Mouse (Mus musculus) kidney, postnatal 25 days (tissue): ENCODE data around the gene Sez6.

Experiments used
- DNase-seq, 2 experiments: peaks; one replicate each; pipeline ENCODE4 v3.0.0; 2021; ENCODE audit warnings: mixed read lengths in 2 of 2

The Sez6 gene

GRCm38 (mm10) chr11:77906097-77906687 lies 24.4 kb upstream of the Sez6 start:
- peak in 1 of 2 experiments; percentile 24 for DNase-seq

DNA sequence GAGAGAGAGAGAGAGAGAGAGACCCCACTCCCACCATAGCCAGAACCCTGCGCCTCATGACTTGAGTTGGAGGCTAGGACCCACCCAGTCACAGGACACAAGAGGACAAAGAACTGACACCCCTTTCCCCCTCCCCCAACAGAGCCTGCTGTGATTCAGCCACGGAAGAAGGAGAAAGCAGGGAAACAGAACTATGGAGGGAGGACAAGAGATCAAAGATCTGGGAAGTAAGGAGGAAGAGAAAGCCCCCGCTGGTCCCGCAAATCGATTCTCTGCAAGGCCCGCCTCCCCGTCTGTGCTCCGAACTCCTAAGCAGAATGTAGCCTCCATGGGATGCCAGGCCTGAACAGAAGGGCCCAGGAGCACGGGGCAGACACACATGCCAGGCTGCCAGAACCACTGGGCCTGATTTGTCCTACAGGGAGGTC lies 23.8 kb upstream of the Sez6 start:
- DNase-seq: no peak

- DNase-seq: no peak
Measured at GRCm38 (mm10) chr11:77908468-77908867, 22.1 kb upstream of the Sez6 start.

DNA sequence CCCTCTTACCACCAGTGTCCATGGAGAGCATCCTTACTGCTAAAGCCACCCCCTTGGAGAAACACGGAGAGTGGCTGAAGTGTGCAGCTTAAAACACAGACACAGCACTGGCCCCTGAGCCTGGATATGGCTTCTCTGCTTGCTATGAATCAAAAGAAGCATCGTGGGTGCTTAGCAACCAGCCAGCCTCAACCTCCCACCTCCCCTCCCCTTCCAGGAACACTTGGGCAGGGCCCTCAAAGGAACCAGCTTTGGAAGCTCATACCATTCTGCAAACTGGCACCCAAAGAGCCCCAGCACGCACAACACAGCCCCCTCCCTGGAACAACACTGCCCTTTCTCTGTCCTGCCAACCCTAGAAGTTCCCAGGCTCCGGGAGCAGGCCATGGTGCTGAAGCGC lies 21.2 kb upstream of the Sez6 start:
- no peak for DNase-seq

DNA sequence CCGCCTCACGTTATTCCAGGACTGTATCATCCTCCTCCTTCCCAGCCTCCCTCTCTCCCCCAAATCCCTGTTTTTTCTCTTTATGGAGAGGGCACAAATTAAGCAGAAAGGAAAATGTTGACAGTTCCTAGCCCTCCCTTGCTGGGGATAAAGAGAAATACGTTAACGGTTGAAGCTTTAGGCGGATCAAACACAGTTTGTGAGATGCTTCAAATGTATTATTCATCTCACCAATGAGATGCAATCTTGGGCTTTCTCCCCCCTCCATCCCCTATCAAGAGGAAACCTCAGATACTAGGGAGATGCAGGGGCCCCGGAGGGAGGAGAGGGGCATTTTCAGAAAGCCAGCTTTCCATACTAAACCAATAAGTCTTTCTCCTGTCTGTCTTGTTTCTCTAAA lies 20.8 kb upstream of the Sez6 start:
- no peak for DNase-seq

DNA sequence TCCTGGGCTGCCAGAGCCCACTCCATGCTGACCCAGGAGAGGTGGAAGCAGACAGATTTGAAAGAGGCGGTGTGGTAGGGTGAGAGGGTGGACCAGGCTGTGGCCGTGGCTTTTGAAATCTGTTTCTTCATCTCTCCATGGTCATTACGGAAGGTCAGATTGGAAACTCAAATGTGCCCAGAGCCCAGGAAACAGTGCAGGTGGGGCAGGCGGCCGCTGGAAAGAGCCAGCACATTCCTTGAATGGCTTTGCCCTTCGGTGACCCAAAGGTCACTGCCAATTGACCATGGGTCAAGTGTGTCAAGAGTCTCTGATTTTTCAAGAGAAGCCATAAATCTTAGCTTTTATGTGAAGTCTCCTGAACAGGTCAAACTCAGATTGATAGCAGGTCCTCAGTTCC lies 17.1 kb upstream of the Sez6 start:
- DNase-seq: peak in 1 of 2 experiments; percentile 51

DNA sequence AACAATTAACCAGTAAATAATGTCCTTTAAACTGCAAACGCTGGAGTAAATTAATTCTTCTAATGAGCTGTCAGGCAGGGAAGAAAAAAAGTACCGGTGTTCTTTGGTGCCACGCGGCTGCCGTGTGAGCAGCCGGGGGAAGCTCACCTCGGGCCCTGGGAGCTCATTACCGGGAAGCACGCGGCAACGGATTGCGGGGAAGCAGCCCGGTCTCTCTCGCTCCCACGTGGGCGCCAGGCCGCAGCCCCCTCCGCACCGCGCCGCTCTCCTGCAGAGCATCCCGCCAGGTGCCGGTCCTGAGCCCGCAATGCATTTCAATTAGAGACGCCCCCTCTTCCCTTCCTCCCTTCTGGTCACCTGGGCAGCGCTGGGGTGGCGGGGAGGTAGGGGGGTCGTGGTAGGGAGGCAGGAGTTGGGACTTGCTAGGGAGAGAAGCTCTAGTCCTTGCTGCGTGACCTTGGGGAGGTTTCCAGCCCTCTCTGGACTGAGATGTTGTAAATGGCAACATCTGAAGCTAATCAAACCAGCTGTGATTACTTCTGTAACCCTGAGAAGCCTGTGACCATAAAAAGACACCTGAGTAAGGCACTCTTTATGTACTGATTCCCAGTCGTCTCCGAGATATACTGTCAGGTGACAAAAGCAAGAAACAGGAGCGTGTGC lies 15.9 kb upstream of the Sez6 start:
- DNase-seq: peak in 1 of 2 experiments; percentile 48

DNA sequence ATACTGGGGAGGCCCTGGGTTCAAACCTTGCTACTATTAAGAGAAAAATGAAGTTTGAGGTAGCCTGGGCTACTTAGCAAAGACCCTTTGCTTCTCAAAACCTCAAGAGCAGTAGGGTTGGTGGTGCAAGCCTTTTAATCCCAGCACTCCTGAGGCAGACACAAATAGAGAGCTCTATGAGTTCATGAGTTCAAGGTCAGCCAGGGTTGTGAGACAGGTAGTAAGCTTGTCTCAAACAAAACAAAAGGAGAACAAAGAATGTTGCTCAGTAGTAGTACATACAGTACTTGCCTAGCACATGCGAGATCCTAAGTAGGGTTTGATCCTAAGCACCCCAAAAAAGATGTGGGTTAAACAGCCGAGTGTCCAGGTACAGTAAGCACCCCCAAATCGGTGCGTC lies 13.9 kb upstream of the Sez6 start:
- no peak for DNase-seq

GRCm38 (mm10) chr11:77917166-77917565 lies 13.4 kb upstream of the Sez6 start:
- peak; percentile 75 to 90 for DNase-seq

- no peak for DNase-seq
Measured at GRCm38 (mm10) chr11:77923285-77923684, 7.3 kb upstream of the Sez6 start.

GRCm38 (mm10) chr11:77925836-77926657 lies 4.6 kb upstream of the Sez6 start:
- DNase-seq: no peak

DNA sequence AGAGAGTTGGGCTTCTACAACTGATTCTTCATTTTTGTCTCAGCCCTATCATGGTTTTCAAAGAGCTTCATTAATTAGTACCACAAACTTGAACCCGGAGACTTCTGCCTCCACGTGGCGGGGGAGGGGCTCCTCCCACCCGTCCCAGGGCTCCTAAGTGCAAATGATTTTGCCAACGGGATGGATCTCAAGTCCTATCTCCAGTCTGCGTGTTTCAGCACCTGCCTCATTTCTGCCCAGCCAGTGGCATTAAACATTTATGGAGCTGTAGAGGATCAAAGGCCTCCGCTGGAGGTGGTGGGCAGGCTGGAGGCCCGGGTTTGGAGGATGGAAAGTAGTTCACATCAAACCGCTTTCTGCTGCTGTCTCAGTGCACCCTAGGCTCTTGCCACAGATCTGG lies 3.9 kb upstream of the Sez6 start:
- DNase-seq: no peak

GRCm38 (mm10) chr11:77927837-77928236 lies 2.8 kb upstream of the Sez6 start:
- DNase-seq: no peak

DNA sequence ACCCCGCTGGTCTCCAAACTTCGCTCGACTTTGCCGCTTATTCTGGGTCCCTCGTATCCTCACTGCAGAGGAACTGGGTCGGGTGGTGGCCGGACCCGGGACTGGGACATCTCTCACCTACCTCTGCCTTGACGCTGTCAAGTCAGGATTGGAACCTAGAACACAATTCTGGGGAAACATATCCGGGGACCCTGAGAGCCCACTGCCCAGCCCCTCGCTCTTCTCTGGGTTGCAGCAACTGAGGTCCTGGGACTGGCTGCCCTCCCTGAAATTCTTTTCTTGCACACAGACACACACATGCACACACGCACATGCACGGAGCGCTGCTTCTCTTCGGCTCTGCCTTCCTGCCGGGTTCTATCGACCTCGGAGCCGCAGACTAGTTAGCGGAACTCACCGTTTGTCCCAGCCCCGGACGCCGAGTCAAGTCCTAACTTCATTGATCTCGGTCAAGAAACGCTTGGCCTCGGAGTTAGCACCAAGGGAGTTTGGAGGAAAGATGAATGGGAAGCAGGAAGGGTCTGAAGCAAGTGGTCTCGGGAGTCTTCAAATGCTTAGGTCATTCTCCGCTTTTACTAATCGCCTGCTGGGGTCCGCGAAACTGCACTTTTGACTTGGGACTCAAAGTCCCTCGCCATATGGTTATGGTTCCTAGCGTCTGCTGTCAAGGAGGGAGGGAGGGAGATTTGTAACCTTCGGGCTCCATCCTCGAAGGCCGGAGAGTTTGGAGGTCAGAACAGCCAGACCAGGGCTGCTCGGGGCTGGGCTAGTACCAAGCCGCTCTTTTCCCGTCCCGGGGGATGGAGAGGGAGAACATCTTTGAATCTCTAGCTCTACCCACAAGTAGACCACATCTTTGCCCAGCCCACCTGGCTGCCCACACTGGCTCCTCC lies 1.2 kb downstream of the Sez6 start:
- no peak for DNase-seq

DNA sequence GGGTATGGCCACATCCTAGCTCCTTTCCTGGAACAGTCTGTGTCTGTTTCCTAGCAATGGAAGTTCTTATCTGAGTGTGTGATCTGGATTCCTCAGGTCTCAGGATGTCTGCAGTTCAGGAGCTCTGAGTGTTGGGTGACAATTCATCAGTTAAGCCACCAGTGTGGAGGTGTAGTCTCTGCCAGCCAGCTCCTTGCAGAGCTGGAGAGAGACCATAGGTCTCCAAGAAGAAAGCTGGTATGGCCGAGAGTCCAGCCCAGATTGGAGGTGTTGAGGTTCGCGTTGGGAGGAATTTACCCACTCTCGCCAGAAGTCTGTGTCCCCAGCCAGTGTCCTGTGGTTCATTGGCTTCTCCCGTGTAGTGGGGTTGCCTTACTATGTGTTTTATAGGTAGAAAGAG lies 2.0 kb downstream of the Sez6 start:
- DNase-seq: no peak

GRCm38 (mm10) chr11:77934111-77934521 lies 3.5 kb downstream of the Sez6 start:
- DNase-seq: no peak

GRCm38 (mm10) chr11:77934568-77935311 lies 4.1 kb downstream of the Sez6 start:
- no peak for DNase-seq

DNA sequence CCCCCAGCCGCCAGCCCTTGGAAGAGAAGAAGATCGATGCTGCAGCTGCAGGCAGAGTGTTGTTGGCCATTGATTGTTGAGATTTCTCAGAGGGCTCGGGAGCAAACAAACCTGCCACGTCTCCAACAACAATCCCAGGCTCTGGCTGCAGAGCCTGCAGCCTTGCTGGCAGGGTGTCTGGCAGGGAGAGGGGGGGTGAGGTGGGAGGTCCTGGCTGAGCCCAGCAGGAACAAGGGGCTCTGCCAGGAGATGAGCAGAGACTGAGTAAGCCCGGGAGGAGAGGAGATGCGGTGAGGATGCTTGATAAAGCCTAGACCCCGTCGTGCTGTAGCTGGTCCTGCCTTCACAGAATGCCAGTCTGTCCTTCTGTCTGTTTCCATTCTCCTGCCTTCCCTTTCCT lies 6.2 kb downstream of the Sez6 start:
- no peak for DNase-seq

DNA sequence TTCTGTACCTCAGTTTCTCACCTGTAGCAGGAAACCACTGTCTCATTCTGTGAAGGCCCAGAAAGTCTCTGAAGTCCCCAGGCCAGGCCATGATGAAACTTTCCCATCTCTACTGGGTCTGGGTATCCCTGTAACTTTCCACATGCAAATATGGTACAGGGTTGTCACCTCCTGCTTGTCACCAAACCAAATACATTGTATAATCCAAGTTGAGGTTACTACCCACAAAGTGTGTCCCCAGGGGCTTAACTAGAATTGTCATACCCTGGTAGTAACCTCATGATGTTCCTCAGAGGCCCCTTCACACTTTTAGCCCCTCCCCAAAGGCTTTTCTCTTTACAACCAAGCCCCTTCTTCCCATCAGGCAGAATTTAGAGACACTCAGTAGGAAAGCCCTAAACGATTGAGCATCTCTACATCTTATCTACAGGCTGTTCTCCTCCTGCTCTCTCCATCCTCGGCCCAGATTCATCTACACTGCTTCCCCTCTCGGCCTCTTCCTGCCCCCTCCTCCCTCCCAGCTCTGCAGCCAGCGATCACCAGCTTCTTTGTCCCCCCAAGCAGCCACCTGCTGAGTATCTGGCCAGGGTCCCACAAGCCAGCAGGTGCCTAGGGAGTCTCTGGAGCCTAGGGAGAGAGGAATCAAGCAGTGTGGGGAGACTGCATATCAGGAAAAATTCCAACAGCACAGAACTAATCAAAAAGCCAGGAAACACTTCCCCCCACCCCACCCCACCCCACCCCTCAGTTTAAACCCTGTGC lies 7.2 kb downstream of the Sez6 start:
- no peak for DNase-seq

DNA sequence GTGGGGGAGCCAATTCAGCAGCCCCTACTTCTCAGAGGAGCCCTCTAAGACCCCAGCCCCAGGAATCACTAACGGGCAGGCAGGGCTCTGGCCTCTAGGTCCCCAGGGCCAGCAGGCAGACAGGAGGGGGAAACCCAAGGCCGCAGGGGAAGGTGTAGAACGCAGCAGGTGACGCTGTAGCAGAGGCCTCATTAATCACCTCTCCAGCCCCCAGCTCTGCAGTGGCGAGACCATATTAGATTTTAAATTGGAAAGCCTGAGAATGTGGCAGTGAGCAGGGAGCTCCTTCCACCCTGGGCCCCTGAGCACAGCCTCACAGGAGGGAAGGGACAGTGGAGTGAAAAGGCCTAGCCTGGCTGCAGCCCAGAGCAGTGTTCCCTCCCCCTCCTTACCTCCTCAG lies 11.6 kb downstream of the Sez6 start:
- no peak for DNase-seq

- no peak for DNase-seq
Measured at GRCm38 (mm10) chr11:77947860-77948259, 17.3 kb downstream of the Sez6 start.
